Mouse (Mus musculus): ENCODE measurements around the gene Ccdc92b. TPM values are rescaled to one million over a fixed set of nuclear protein-coding genes. Genes with fewer than 3 reads are reported as not detected.

Ccdc92b gene
- total RNA-seq, 2 experiments from 2014 or later: 9.5 to 21.0 TPM

DNA sequence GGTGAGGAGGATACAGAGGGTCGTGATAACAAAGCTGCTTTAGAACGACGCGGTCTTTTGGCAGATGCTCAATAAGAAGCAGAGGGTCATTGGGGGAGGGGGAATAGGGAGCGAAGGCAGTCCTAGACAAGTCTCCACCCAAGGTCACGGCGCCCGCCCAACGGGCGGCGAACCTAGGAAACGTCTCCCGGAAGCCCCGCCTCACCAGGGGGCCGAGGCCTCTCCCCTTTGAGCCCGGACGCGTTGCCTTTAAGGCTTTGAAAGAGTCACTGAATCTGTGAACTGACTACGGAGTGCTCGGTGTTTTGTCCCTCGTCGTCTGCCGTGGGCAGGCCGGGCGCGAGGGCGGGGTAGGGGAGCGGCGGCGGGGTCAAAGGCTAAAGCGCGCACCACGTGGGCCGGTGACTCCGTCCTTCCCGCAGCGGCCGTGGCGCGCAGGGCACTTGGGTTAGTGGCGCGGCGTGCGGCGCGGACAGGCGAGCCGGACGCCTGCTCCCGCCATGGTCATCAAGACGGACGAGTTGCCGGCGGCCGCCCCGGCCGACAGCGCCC is 29.8 kb downstream of the Ccdc92b start, which contains the start of gene Cluh:
Cluh (plus strand) TSS at position 401 of the 552 bp plus-strand sequence.
- peak; percentile 92 for ATAC-seq (replicated peaks; ENCODE audit: low FRiP score, poor library complexity, severe bottlenecking)

DNA sequence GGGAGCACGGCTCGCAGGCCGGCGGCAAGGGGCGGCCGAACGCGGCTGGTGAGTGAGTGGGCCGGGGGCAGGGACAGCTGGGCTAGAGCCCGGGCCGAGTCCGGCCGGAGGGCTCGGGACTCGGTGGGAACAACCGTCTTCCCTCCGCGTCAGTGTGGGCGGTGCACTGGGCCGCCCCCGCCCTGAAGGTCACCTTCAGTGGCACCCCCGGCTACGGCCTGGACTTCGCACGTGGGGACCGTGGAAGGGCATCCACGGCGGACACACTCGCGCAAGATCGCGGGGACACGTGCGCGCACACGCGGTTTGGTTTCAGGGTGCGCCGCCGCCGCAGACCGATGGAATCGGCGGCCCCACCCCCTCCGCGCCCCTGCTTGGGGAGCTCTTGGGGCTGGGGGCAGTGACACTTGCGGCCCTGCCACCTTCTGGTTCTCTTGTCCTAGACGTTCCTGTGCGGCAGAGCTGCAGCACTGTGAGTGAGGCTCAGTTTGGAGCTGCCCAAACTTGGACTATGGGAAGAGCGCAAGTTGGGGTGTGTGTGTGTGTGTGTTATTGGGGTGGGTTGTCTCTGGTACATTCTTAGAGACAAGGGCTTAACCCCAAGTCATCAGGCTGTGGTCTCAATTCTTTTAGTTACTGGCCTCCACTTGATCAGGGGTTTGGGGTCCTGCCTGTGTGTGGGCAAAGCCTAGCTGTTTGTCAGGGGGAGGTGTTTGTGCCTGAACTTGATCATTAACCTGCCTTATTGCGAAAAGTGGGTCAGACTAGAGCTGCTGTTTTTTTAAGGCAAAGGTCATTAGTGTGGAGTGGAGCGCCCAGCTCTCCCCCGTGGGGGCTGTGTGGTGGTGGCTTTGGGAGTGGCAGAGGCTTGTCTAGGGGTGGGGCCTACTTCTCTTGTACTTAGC is 30.5 kb downstream of the Ccdc92b start:
- no peak for ATAC-seq (replicated peaks; ENCODE audit: low FRiP score, poor library complexity, severe bottlenecking)

- no peak for ATAC-seq (replicated peaks; ENCODE audit: low FRiP score, poor library complexity, severe bottlenecking)
Measured at GRCm38 (mm10) chr11:74650576-74651100, 31.2 kb downstream of the Ccdc92b start.

- ATAC-seq (replicated peaks; ENCODE audit: low FRiP score, poor library complexity, severe bottlenecking): no peak
Measured at GRCm38 (mm10) chr11:74652791-74653191, 33.4 kb downstream of the Ccdc92b start.

DNA sequence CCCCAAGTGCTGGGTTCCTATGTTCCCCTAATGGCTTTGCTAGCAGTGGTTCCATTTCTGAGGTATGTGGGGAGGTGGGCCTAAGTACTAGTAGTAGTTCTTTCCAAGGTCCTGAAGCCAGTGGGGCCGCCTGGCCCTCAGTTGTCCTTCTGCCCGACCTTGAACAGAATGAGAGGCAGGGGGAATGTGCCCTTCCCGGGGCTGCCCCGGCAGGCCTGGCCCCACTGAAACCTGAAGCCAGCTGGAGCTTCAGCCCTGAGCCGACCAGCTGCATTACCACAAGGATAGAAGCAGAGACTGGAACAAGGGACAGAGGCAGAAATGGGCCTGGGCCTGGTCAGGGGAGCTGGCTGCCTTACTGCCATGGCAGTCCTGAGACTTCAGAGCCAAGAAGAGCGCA is 34.0 kb downstream of the Ccdc92b start:
- no peak for ATAC-seq (replicated peaks; ENCODE audit: low FRiP score, poor library complexity, severe bottlenecking)

DNA sequence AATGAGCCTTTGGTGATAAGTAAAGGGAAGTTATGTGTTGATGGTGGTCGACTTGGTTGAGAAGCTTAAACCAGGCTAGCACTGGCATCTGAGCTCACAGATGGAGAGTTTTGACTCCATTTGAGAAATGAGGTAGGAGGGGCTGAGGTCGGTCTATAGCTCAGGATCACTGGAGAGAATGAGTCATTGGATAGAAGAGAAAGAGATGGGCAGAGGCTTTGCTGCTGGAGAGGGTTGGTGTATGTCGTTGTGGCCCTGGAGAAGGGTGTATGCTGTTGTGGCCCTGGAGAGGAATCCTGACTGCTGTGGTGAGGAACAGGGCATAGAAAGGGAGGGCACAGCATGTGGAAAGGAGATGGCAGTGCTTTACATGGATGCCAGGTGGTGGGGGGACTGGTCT is 36.5 kb downstream of the Ccdc92b start:
- no peak for ATAC-seq (replicated peaks; ENCODE audit: low FRiP score, poor library complexity, severe bottlenecking)

DNA sequence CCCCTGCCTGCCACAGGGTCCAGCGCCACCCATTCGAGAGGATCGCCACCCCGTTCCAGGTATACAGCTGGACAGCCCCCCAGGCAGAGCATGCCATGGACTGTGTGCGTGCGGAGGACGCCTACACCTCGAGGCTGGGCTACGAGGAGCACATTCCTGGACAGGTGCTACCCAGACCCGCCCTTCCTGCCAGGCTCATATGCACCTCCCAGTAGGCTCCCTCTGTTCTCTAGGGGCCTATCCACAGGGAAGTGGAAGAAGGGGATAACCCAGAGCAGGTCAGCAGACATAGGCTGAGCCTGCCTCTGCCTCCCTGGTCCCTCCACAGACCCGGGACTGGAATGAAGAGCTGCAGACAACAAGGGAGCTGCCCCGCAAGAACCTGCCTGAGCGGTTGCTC is 40.9 kb downstream of the Ccdc92b start:
- ATAC-seq (replicated peaks; ENCODE audit: low FRiP score, poor library complexity, severe bottlenecking): no peak

DNA sequence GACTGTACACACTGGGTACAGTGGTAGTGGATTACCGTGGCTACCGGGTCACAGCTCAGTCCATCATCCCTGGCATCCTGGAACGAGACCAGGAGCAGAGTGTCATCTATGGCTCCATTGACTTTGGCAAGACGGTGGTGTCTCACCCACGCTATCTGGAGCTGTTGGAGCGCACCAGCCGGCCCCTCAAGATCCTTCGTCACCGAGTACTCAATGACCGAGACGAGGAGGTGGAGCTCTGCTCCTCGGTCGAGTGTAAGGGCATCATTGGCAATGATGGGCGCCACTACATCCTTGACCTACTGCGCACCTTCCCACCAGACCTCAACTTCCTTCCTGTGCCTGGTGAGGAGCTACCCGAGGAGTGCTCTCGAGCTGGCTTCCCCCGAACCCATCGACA is 42.2 kb downstream of the Ccdc92b start:
- ATAC-seq (replicated peaks; ENCODE audit: low FRiP score, poor library complexity, severe bottlenecking): no peak

- no peak for ATAC-seq (replicated peaks; ENCODE audit: low FRiP score, poor library complexity, severe bottlenecking)
Measured at GRCm38 (mm10) chr11:74662221-74662620, 42.8 kb downstream of the Ccdc92b start.

DNA sequence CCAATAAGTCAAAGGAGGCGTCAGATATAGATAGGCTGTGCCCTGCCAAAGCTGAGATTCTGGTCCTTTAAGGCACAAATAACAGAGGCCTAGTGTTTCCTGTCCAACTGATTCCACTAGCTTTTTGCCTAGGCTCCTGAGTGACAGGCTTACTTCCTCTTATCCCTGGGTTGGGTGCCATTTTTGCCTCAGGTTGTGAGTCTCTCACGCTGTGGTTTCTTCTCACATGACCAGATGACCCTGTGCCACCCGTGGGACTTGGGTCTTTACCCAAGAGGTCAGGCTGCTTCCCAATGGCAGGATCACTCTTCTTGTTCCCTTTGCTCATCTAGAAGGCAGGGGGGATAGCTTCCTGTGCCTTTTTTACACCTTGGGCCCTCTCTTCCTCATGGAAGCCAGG is 44.9 kb downstream of the Ccdc92b start:
- no peak for ATAC-seq (replicated peaks; ENCODE audit: low FRiP score, poor library complexity, severe bottlenecking)

DNA sequence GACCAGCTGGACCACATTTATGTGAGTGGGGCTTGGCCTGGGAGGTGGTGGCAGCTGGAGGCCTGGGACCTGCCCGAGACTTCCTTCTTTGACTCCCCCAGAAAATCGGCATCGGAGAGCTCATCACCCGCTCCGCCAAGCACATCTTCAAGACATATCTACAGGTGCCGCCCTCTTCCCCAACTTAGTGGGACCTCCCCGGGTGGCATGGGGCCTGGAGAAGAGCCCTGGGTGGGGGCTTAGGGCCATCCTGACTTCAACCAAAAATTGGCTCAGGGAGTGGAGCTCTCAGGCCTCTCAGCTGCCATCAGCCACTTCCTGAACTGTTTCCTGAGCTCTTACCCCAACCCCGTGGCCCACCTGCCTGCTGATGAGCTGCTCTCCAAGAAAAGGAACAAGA is 45.5 kb downstream of the Ccdc92b start:
- ATAC-seq (replicated peaks; ENCODE audit: low FRiP score, poor library complexity, severe bottlenecking): no peak

- ATAC-seq (replicated peaks; ENCODE audit: low FRiP score, poor library complexity, severe bottlenecking): no peak
Measured at GRCm38 (mm10) chr11:74665631-74666283, 46.4 kb downstream of the Ccdc92b start.

DNA sequence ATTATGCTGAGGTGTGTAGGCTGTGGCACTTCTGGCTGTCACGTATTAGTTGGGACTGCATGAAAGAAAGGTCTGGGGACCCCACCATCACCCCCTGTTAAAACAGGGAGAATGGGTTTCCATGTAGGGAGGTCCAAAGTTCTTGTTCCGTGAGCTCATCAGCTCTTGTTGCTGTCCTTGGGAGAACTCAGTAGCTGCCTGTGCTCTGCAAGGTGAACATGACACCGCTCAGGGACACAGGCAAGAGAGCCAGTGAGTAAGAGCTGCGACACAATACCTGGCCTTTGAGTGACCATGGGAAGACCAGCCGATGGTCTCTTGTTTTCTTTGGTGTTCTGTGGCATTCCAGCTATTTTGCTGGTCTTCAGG is 46.9 kb downstream of the Ccdc92b start:
- no peak for ATAC-seq (replicated peaks; ENCODE audit: low FRiP score, poor library complexity, severe bottlenecking)

DNA sequence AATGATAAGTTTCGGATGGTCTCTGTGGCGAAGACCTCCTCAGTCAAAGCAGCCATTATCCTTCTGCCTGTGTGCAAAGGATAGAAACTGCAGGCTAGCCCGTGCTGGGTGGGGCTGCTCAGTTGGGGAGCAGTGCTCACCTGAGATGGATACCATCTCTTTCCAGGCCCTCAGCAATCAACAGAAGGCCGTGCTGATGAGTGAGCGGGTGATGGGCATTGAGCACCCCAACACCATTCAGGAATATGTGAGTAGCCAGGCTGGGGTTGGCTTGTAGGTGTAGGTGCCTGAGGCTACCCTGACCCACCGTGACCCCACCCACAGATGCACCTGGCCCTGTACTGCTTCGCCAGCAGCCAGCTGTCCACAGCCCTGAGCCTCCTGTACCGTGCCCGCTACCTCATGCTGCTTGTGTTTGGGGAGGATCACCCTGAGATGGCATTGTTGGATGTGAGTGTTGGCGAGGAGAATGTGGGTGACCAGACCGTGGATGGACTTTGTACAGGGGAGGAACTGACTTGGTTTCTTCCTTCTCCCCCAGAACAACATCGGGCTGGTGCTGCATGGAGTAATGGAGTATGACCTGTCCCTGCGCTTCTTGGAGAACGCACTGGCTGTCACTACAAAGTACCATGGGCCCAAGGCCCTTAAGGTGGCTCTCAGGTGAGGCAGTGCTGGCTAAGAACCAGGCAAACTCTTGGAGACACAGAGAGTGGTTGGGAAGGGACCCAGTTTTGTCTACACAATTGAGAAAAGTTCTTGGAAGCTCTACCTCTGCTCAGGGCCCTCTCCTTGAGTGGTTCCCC is 47.6 kb downstream of the Ccdc92b start:
- no peak for ATAC-seq (replicated peaks; ENCODE audit: low FRiP score, poor library complexity, severe bottlenecking)

DNA sequence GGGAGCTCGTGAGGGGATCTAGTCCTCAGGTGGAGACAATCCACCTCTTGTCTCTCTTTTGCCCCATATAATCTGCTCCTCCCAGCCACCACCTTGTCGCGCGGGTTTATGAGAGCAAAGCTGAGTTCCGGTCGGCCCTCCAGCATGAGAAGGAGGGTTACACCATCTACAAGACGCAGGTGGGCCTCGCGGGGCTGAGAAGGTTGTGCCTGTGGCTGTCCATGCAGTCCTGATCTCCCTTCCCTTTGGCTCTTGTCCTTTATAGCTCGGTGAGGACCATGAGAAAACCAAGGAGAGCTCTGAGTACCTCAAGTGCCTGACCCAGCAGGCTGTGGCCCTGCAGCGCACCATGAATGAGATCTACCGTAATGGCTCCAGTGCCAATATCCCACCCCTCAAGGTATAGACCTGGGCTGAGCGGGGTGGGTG is 48.2 kb downstream of the Ccdc92b start:
- ATAC-seq (replicated peaks; ENCODE audit: low FRiP score, poor library complexity, severe bottlenecking): no peak

GRCm38 (mm10) chr11:74668466-74668865 is 49.1 kb downstream of the Ccdc92b start:
- ATAC-seq (replicated peaks; ENCODE audit: low FRiP score, poor library complexity, severe bottlenecking): no peak

- no peak for ATAC-seq (replicated peaks; ENCODE audit: low FRiP score, poor library complexity, severe bottlenecking)
Measured at GRCm38 (mm10) chr11:74668971-74669370, 49.6 kb downstream of the Ccdc92b start.

DNA sequence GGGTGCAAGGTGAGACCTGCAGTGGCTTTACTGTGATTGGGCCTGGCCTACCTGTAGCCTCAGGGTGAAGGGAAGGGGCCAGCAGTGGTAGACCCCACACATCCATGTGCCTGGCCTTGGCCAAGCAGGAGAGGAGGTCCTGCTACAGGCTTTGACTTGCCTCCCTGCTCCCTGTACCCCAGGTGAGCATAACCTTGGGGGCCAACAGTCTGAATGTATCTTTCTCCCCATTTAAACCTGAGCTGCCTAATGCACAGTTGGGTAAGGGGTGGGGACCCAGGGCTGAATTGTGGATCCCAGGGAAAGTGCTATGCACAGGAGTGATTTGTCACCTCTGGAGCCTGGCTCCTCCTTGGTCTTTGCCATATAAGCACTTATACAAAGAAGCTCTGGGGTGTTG is 50.7 kb downstream of the Ccdc92b start:
- no peak for ATAC-seq (replicated peaks; ENCODE audit: low FRiP score, poor library complexity, severe bottlenecking)

GRCm38 (mm10) chr11:74671013-74671412 is 51.6 kb downstream of the Ccdc92b start:
- ATAC-seq (replicated peaks; ENCODE audit: low FRiP score, poor library complexity, severe bottlenecking): no peak

- no peak for ATAC-seq (replicated peaks; ENCODE audit: low FRiP score, poor library complexity, severe bottlenecking)
Measured at GRCm38 (mm10) chr11:74671839-74672238, 52.4 kb downstream of the Ccdc92b start.

Data from erythroid progenitor cell, adult 5-6 weeks (primary cell).